Mouse (Mus musculus) heart, postnatal 0 days (tissue): ENCODE data around the gene Tyro3.

Experiments
- CTCF ChIP-seq: IDR thresholded peaks from 2 replicates; pipeline ENCODE4 v1.5.1; 2016; ENCODE audit warnings: antibody characterized with exemption, control low read depth, low read depth
- EP300 ChIP-seq: IDR thresholded peaks from 2 replicates; pipeline ENCODE4 v1.6.1; 2016; ENCODE audit warnings: antibody characterized with exemption, low read depth

DNA sequence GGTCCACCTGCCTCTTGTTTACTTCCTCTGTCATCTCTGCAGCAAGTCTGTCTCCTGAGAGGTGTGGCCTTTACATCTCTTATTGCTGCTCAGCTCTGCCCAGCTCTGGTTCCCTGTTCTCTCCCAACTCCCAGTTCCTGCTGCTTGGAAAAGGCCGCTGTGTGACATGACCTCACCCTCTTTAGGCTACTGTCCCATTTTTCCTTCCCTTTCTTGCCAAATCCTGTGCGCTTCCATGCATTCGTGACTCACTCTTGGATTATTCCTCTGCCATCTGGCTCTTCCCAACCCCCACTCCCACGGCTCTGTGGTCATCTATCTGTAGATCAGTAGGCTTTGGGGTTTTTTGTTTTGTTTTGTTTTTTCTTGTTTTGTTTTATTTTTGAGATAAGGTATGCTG lies 49.4 kb downstream of the Tyro3 start:
- no peak for TF ChIP-seq CTCF
- TF ChIP-seq EP300: no peak
